Mouse (Mus musculus): ENCODE data around the gene Armcx3.
"Not testable (repeated sequence)": the region's sequence is repeated elsewhere in the genome, so short reads cannot be mapped to it uniquely, and the experiment has no call there.

Armcx3 gene

GRCm38 (mm10) chrX:134756434-134757292 lies at the start of gene Armcx3:
Gene Armcx3, plus strand, starts transcription at chrX:134756595.
- peak; percentile 59 for DNase-seq

- no peak for DNase-seq
Observed at GRCm38 (mm10) chrX:134716863-134717262, 39.5 kb upstream of the Armcx3 start.

- peak; percentile 79 for DNase-seq
Observed at GRCm38 (mm10) chrX:134717752-134718308, 38.6 kb upstream of the Armcx3 start, which contains the start of gene Armcx1. Gene Armcx1, plus strand, starts transcription at chrX:134717963.

- peak; percentile 63 for DNase-seq
Observed at GRCm38 (mm10) chrX:134718524-134718923, 37.9 kb upstream of the Armcx3 start.

GRCm38 (mm10) chrX:134723762-134724161 lies 32.6 kb upstream of the Armcx3 start:
- DNase-seq = not testable (repeated sequence)

GRCm38 (mm10) chrX:134729778-134730177 lies 26.6 kb upstream of the Armcx3 start:
- DNase-seq = no peak

- DNase-seq = no peak
Observed at GRCm38 (mm10) chrX:134737796-134738195, 18.6 kb upstream of the Armcx3 start.

- no peak for DNase-seq
Observed at GRCm38 (mm10) chrX:134739160-134739559, 17.2 kb upstream of the Armcx3 start.

- no peak for DNase-seq
Observed at GRCm38 (mm10) chrX:134741862-134742261, 14.5 kb upstream of the Armcx3 start.

GRCm38 (mm10) chrX:134746459-134746858 lies 9.9 kb upstream of the Armcx3 start:
- DNase-seq = peak; percentile 30

- peak; percentile 71 for DNase-seq
Observed at GRCm38 (mm10) chrX:134750764-134751592, 5.4 kb upstream of the Armcx3 start, which contains the start of gene Armcx6. Gene Armcx6, minus strand, starts transcription at chrX:134751417.

GRCm38 (mm10) chrX:134751910-134752309 lies 4.5 kb upstream of the Armcx3 start:
- DNase-seq = no peak

GRCm38 (mm10) chrX:134752584-134752983 lies 3.8 kb upstream of the Armcx3 start:
- no peak for DNase-seq

GRCm38 (mm10) chrX:134757293-134757995 lies 1.0 kb downstream of the Armcx3 start:
- DNase-seq = peak; percentile 31

- DNase-seq = not testable (repeated sequence)
Observed at GRCm38 (mm10) chrX:134763428-134764198, 7.2 kb downstream of the Armcx3 start.

- no peak for DNase-seq
Observed at GRCm38 (mm10) chrX:134787728-134788127, 31.3 kb downstream of the Armcx3 start.

GRCm38 (mm10) chrX:134807833-134808754 lies 51.7 kb downstream of the Armcx3 start:
- DNase-seq = peak; percentile 27

GRCm38 (mm10) chrX:134808755-134809224 lies 52.4 kb downstream of the Armcx3 start, which contains the start of gene Armcx2:
Gene Armcx2, minus strand, starts transcription at chrX:134809221.
- peak; percentile 71 for DNase-seq

All from cerebellum, adult 11-12 months (tissue).